Mouse (Mus musculus) midbrain, embryonic 10.5 days (tissue): Measurements from ENCODE around the gene Gabpb2. TPM values are rescaled to one million over a fixed set of nuclear protein-coding genes. Genes with fewer than 3 reads are reported as not detected.
A peak's percentile ranks its signal among the peaks of the same experiment; 100 is the strongest.

Source experiments
- DNase-seq: peaks from one replicate; pipeline ENCODE4 v3.0.0-alpha.2; 2017; ENCODE audit warnings: low spot score
- H3K27ac ChIP-seq: fragments of 300-500 bp; sonication (generic); replicated peaks from 2 replicates; pipeline ENCODE4 v1.5.1; 2016; ENCODE audit warnings: mild to moderate bottlenecking
- H3K27me3 ChIP-seq: fragments of 300-500 bp; sonication (generic); 2 replicates; pipeline ENCODE4 v1.6.1; 2016; ENCODE audit warnings: low read depth, mild to moderate bottlenecking; ENCODE audit not compliant: poor library complexity, severe bottlenecking
- H3K36me3 ChIP-seq: fragments of 300-500 bp; sonication (generic); 2 replicates; pipeline ENCODE4 v1.6.1; 2016; ENCODE audit warnings: mild to moderate bottlenecking, moderate library complexity
- H3K4me1 ChIP-seq: fragments of 300-500 bp; sonication (generic); 2 replicates; pipeline ENCODE4 v1.6.1; 2016
- H3K4me3 ChIP-seq: fragments of 300-500 bp; sonication (generic); 2 replicates; pipeline ENCODE4 v1.5.1; 2016; ENCODE audit warnings: mild to moderate bottlenecking, moderate library complexity
- H3K9me3 ChIP-seq: fragments of 300-500 bp; sonication (generic); replicated peaks from 2 replicates; pipeline ENCODE4 v1.6.1; 2016; ENCODE audit warnings: mild to moderate bottlenecking
- WGBS: fragments of 180-500 bp; shearing (Covaris S2); methylation state at CpG from one replicate; pipeline ENCODE4 v1.1.7; 2016; 5-methylcytosine and 5-hydroxymethylcytosine counted together
- polyA plus RNA-seq: library from polyadenylated mRNA; unstranded; fragments of >200 nt; fragmentation: Nextera tagmentation; extraction: Ambion mirVana; gene quantifications from 2 replicates; pipeline ENCODE4 v1.2.1, GENCODE M21; 2016

Gabpb2 gene
- 10.6 and 11.3 TPM in 2 replicates for polyA plus RNA-seq

GRCm38 (mm10) chr3:95217255-95218134 is at the start of gene Gabpb2:
Gene Gabpb2 (minus strand): TSS chr3:95217916.
- Histone ChIP-seq H3K27me3 (no peaks in the 10 kb centered on the region), H3K9me3 (no peaks in the 10 kb centered on the region), H3K36me3 (peaks cover 76% of the 10 kb centered on the region), H3K4me1 (peaks cover 19% of the 10 kb centered on the region), H3K4me3 (peak within 1 kb of the TSS; percentile 64), H3K27ac (peak within 1 kb of the TSS; percentile 97)
- 0% methylated on average over 56 of the region's 56 CpGs for WGBS
- peak; percentile 94 for DNase-seq

- no peak for DNase-seq
- Histone ChIP-seq H3K9me3 (no peaks in the 10 kb centered on the region), H3K27ac (no peak overlapping the region), H3K36me3 (peaks cover 78% of the 10 kb centered on the region), H3K4me1 (peaks cover 6% of the 10 kb centered on the region; the same call in 1 of the 2 replicates), H3K27me3 (no peaks in the 10 kb centered on the region), H3K4me3 (no peak overlapping the region)
- WGBS = 94% methylated on average over 3 of the region's 3 CpGs
Observed at GRCm38 (mm10) chr3:95266052-95266451, 48.3 kb upstream of the Gabpb2 start.

GRCm38 (mm10) chr3:95264724-95265123 is 47.0 kb upstream of the Gabpb2 start:
- H3K27me3 ChIP-seq = no peaks in the 10 kb centered on the region
- H3K4me1 ChIP-seq = peaks cover 6% of the 10 kb centered on the region; the same call in 1 of the 2 replicates
- WGBS = 83% methylated on average over 1 of the region's 1 CpGs
- H3K4me3 ChIP-seq = no peak overlapping the region
- no peaks in the 10 kb centered on the region for H3K9me3 ChIP-seq
- DNase-seq = no peak
- no peak overlapping the region for H3K27ac ChIP-seq
- peaks cover 91% of the 10 kb centered on the region for H3K36me3 ChIP-seq

GRCm38 (mm10) chr3:95263089-95263739 is 45.5 kb upstream of the Gabpb2 start:
- DNase-seq = peak; percentile 64
- Histone ChIP-seq H3K9me3 (no peaks in the 10 kb centered on the region), H3K4me1 (peaks cover 6% of the 10 kb centered on the region; the same call in 1 of the 2 replicates), H3K36me3 (peaks cover 92% of the 10 kb centered on the region), H3K4me3 (no peak overlapping the region), H3K27ac (no peak overlapping the region; the same call in 1 of the 2 replicates), H3K27me3 (no peaks in the 10 kb centered on the region)
- WGBS = 47% methylated on average over 11 of the region's 11 CpGs

GRCm38 (mm10) chr3:95261975-95262374 is 44.3 kb upstream of the Gabpb2 start:
- Histone ChIP-seq H3K4me3 (no peak overlapping the region), H3K27me3 (no peaks in the 10 kb centered on the region), H3K27ac (no peak overlapping the region), H3K36me3 (peaks cover 92% of the 10 kb centered on the region), H3K4me1 (peaks cover 6% of the 10 kb centered on the region; the same call in 1 of the 2 replicates), H3K9me3 (no peaks in the 10 kb centered on the region)
- DNase-seq = no peak
- WGBS = 94% methylated on average over 4 of the region's 4 CpGs

- DNase-seq = no peak
- H3K27me3 ChIP-seq = no peaks in the 10 kb centered on the region
- 86% methylated on average over 5 of the region's 5 CpGs for WGBS
- peaks cover 96% of the 10 kb centered on the region for H3K36me3 ChIP-seq
- no peak overlapping the region for H3K4me3 ChIP-seq
- no peak overlapping the region for H3K27ac ChIP-seq
- H3K9me3 ChIP-seq = no peaks in the 10 kb centered on the region
- H3K4me1 ChIP-seq = no peaks in the 10 kb centered on the region
Observed at GRCm38 (mm10) chr3:95256931-95257330, 39.2 kb upstream of the Gabpb2 start.

- Histone ChIP-seq H3K27ac (no peak within 1 kb of the TSS), H3K27me3 (no peaks in the 10 kb centered on the region), H3K4me1 (no peaks in the 10 kb centered on the region), H3K36me3 (peaks cover 39% of the 10 kb centered on the region), H3K9me3 (no peaks in the 10 kb centered on the region), H3K4me3 (no peak within 1 kb of the TSS)
- WGBS = 59% methylated on average over 7 of the region's 7 CpGs
- no peak for DNase-seq
Observed at GRCm38 (mm10) chr3:95250783-95251424, 33.2 kb upstream of the Gabpb2 start, which contains the start of gene Bnipl. Gene Bnipl (minus strand): TSS chr3:95251193.

GRCm38 (mm10) chr3:95250361-95250760 is 32.6 kb upstream of the Gabpb2 start:
- WGBS = 82% methylated on average over 5 of the region's 5 CpGs
- DNase-seq = no peak
- no peak overlapping the region for H3K4me3 ChIP-seq
- no peaks in the 10 kb centered on the region for H3K27me3 ChIP-seq
- H3K27ac ChIP-seq = no peak overlapping the region
- H3K9me3 ChIP-seq = no peaks in the 10 kb centered on the region
- no peaks in the 10 kb centered on the region for H3K4me1 ChIP-seq
- H3K36me3 ChIP-seq = peaks cover 36% of the 10 kb centered on the region

GRCm38 (mm10) chr3:95247660-95248336 is 30.1 kb upstream of the Gabpb2 start:
- Histone ChIP-seq H3K4me1 (no peaks in the 10 kb centered on the region), H3K9me3 (no peaks in the 10 kb centered on the region), H3K36me3 (peaks cover 15% of the 10 kb centered on the region), H3K4me3 (no peak overlapping the region), H3K27ac (no peak overlapping the region), H3K27me3 (no peaks in the 10 kb centered on the region)
- DNase-seq = no peak
- WGBS = 70% methylated on average over 1 of the region's 1 CpGs

- no peak for DNase-seq
- no peak overlapping the region for H3K4me3 ChIP-seq
- 86% methylated on average over 5 of the region's 5 CpGs for WGBS
Observed at GRCm38 (mm10) chr3:95246465-95247231, 28.9 kb upstream of the Gabpb2 start.

GRCm38 (mm10) chr3:95243086-95243485 is 25.4 kb upstream of the Gabpb2 start:
- Histone ChIP-seq H3K27me3 (no peaks in the 10 kb centered on the region), H3K4me1 (peaks cover 13% of the 10 kb centered on the region), H3K4me3 (no peak overlapping the region), H3K36me3 (peaks cover 17% of the 10 kb centered on the region), H3K9me3 (no peaks in the 10 kb centered on the region), H3K27ac (no peak overlapping the region)
- no peak for DNase-seq
- WGBS = 84% methylated on average over 2 of the region's 2 CpGs

More at GRCm38 (mm10) chr3:95246465-95247231, 28.9 kb upstream of the Gabpb2 start:
- Histone ChIP-seq H3K36me3 (peaks cover 8% of the 10 kb centered on the region; the same call in 1 of the 2 replicates), H3K4me1 (no peaks in the 10 kb centered on the region), H3K27me3 (no peaks in the 10 kb centered on the region), H3K27ac (no peak overlapping the region), H3K9me3 (no peaks in the 10 kb centered on the region)
